In genomic region chr3:26354483-26355030, GRCm38 (mm10) we compare ENCODE assay signal across 11 mouse cellular contexts. TPM values are rescaled to one million over a fixed set of nuclear protein-coding genes. Genes with fewer than 3 reads are reported as not detected.
DNase-seq lines count a peak whose midpoint lies in the region; ATAC-seq and TF ChIP-seq lines count a peak whose summit lies in the region.
"Had no signal": no experiment of that assay in that cellular context is flagged by ENCODE, and none has a peak within 500 bp of the region (broad histone marks: within the 10 kb centered on the region; RNA-seq: fewer than 3 reads in every experiment).

No protein-coding gene starts in this region.

- H3K9ac ChIP-seq in kidney, postnatal 0 days (ENCODE audit: low read depth, low read length) = no peak overlapping the region
- H3K9ac ChIP-seq: neural tube, embryonic 12.5 days had no signal

- no peaks in the 10 kb centered on the region for H3K36me3 ChIP-seq in kidney, postnatal 0 days (ENCODE audit: insufficient read depth, low read length)
- H3K36me3 ChIP-seq: neural tube, embryonic 12.5 days had no signal

- H3K4me1 ChIP-seq in kidney, postnatal 0 days (replicated peaks; ENCODE audit: insufficient read depth, low read length) = no peaks in the 10 kb centered on the region
- H3K4me1 ChIP-seq: neural tube, embryonic 12.5 days had no signal

- no peaks in the 10 kb centered on the region for H3K9me3 ChIP-seq in kidney, postnatal 0 days (replicated peaks; ENCODE audit: low read length)
- H3K9me3 ChIP-seq: neural tube, embryonic 12.5 days had no signal

- DNase-seq in cerebellum, postnatal 4 days (ENCODE audit: low spot score in 2 of 2) = no peak
- DNase-seq in kidney, postnatal 0 days (ENCODE audit: low spot score) = peak; percentile 52
- no peak for DNase-seq in kidney, postnatal 25 days
- DNase-seq in 3T3-L1 (ENCODE audit: low read depth, low spot score) = peak; percentile 69
- DNase-seq in layer of hippocampus, adult 2 months (ENCODE audit: low spot score in 2 of 2) = peak in 1 of 2 experiments; percentile 13
- DNase-seq in adrenal gland, postnatal 4 days (ENCODE audit: low spot score in 2 of 2) = no peak
- no peak for DNase-seq in thymus, postnatal 4 days
- DNase-seq: liver had no signal

- H3K4me3 ChIP-seq in kidney, postnatal 0 days (replicated peaks; ENCODE audit: low read depth, low read length) = no peak overlapping the region
- H3K4me3 ChIP-seq in layer of hippocampus, adult 2 months = no peak overlapping the region
- H3K4me3 ChIP-seq: neural tube, embryonic 12.5 days had no signal

- no peak overlapping the region for H3K27ac ChIP-seq in kidney, postnatal 0 days
- no peak overlapping the region for H3K27ac ChIP-seq in layer of hippocampus, adult 2 months
- H3K27ac ChIP-seq: neural tube, embryonic 12.5 days had no signal

- TF ChIP-seq CTCF in kidney, postnatal 0 days (IDR thresholded peaks at IDR 0.05; ENCODE audit: low read depth) = peak; percentile 50
- peak; percentile 76 for TF ChIP-seq CTCF in layer of hippocampus, adult 2 months (conservative IDR thresholded peaks at IDR 0.05)

- H3K4me2 ChIP-seq in kidney, postnatal 0 days (ENCODE audit: low read length) = no peak overlapping the region
- H3K4me2 ChIP-seq: neural tube, embryonic 12.5 days had no signal

- ATAC-seq in cerebellum, adult (ENCODE audit: insufficient number of reproducible peaks, low FRiP score, low TSS enrichment) = peak; percentile 64; the same call in 1 of the 2 replicates
- ATAC-seq in kidney, postnatal 0 days (replicated peaks; ENCODE audit: low FRiP score, low read depth) = no peak; the same call in 1 of the 2 replicates

- 59% methylated on average over 5 of the region's 5 CpGs for WGBS in kidney, postnatal 0 days

- H3K27me3 ChIP-seq in kidney, postnatal 0 days (ENCODE audit: insufficient read depth, low read length) = no peaks in the 10 kb centered on the region
- H3K27me3 ChIP-seq: neural tube, embryonic 12.5 days had no signal

RNA-seq across cellular contexts. Expression of gene Nlgn1, which starts 22.3 kb away (rescaled TPM):
- polyA plus RNA-seq in kidney, postnatal 0 days (2015; fragmentation: Nextera tagmentation; extraction: Ambion mirVana) = 0.93 and 1.2 TPM in 2 replicates
- total RNA-seq in layer of hippocampus, adult 2 months (2021) = 100 to 1,000 TPM; 108 to 116 TPM
- 1 to 10 TPM; 3.9 to 4.0 TPM for total RNA-seq in adrenal gland, postnatal 4 days (2021)
- total RNA-seq: megakaryocyte progenitor cell, adult 5-6 weeks had no signal

Comparison
In these comparisons a context has a peak if more than half of its experiments do, and no peak if none do; other contexts are left out.
1. DNase-seq: peak in kidney, postnatal 0 days (single experiment) and 3T3-L1 (single experiment); none in cerebellum, postnatal 4 days (0 of 2), kidney, postnatal 25 days (0 of 2), adrenal gland, postnatal 4 days (0 of 2) and thymus, postnatal 4 days (single experiment).
2. RNA of gene Nlgn1, which starts 22.3 kb away (total RNA-seq): 108 to 116 TPM in layer of hippocampus, adult 2 months; 3.9 to 4.0 TPM in adrenal gland, postnatal 4 days; every median in the first group is over 10 times any median in the second.